Comparison of ENCODE assay signal across 18 mouse cellular contexts in genomic region chr1:60345712-60346111, GRCm38 (mm10). TPM values are rescaled to one million over a fixed set of nuclear protein-coding genes. Genes with fewer than 3 reads are reported as not detected.
DNase-seq lines count a peak whose midpoint lies in the region; ATAC-seq and TF ChIP-seq lines count a peak whose summit lies in the region.
"Had no signal": no experiment of that assay in that cellular context is flagged by ENCODE, and none has a peak within 500 bp of the region (broad histone marks: within the 10 kb centered on the region; RNA-seq: fewer than 3 reads in every experiment).

No protein-coding gene starts in this region.

- intact Hi-C loops in heart, postnatal 14 days (cut with DNase I) = loop anchor here (5.0 kb wide), 1 partner anchor 62 kb away; the partner anchor contains the start of gene Abi2

- peaks cover 30% of the 10 kb centered on the region for H3K4me1 ChIP-seq in heart, embryonic 13.5 days
- H3K4me1 ChIP-seq in kidney, embryonic 15.5 days = peaks cover 15% of the 10 kb centered on the region
- H3K4me1 ChIP-seq in lung, embryonic 15.5 days = peaks cover 19% of the 10 kb centered on the region; the same call in 1 of the 2 replicates
- H3K4me1 ChIP-seq in lung, adult 2 months (ENCODE audit: control insufficient read depth, insufficient read depth, low read length) = no peaks in the 10 kb centered on the region; the same call in 1 of the 2 replicates
- H3K4me1 ChIP-seq: neural tube, embryonic 12.5 days had no signal

- H3K4me2 ChIP-seq in heart, embryonic 13.5 days = no peak overlapping the region
- no peak overlapping the region for H3K4me2 ChIP-seq in kidney, embryonic 15.5 days
- H3K4me2 ChIP-seq in lung, embryonic 15.5 days = no peak overlapping the region
- H3K4me2 ChIP-seq: embryonic facial prominence, embryonic 15.5 days; midbrain, embryonic 12.5 days; neural tube, embryonic 12.5 days had no signal

- DNase-seq in heart, postnatal 14 days = no peak
- no peak for DNase-seq in kidney, adult 18-20 months
- DNase-seq in lung, adult 2 months = no peak
- DNase-seq in thymus, postnatal 36 days = no peak
- DNase-seq: adrenal gland, postnatal 36 days; cerebellum, adult 11-12 months; cerebellum, postnatal 14 days; gastrocnemius, postnatal 25 days; right cerebral cortex, postnatal 4 days had no signal

- H3K27ac ChIP-seq in heart, embryonic 13.5 days (replicated peaks) = peak overlapping the region; percentile 92
- 0 out of 2 replicates have a peak overlapping the region, but pooled peaks have one; percentile 52 for H3K27ac ChIP-seq in kidney, embryonic 15.5 days
- peak overlapping the region; percentile 26; the same call in 1 of the 2 replicates for H3K27ac ChIP-seq in lung, embryonic 15.5 days
- H3K27ac ChIP-seq: embryonic facial prominence, embryonic 15.5 days; hindbrain, embryonic 10.5 days; hindbrain, postnatal 0 days; midbrain, embryonic 12.5 days; neural tube, embryonic 12.5 days had no signal

- no peak overlapping the region for H3K4me3 ChIP-seq in heart, embryonic 13.5 days
- no peak overlapping the region for H3K4me3 ChIP-seq in kidney, embryonic 15.5 days (replicated peaks)
- no peak overlapping the region for H3K4me3 ChIP-seq in lung, embryonic 15.5 days
- H3K4me3 ChIP-seq in lung, adult 2 months (replicated peaks; ENCODE audit: extremely low read depth, low read depth, low read length) = no peak overlapping the region
- H3K4me3 ChIP-seq: embryonic facial prominence, embryonic 15.5 days; hindbrain, embryonic 10.5 days; midbrain, embryonic 12.5 days; neural tube, embryonic 12.5 days had no signal

- no peak for ATAC-seq in heart, embryonic 13.5 days (ENCODE audit: extremely low read depth, insufficient number of reproducible peaks, low FRiP score, low TSS enrichment)
- no peak for ATAC-seq in kidney, embryonic 15.5 days (replicated peaks; ENCODE audit: low FRiP score)
- no peak for ATAC-seq in lung, embryonic 15.5 days (ENCODE audit: borderline replicate concordance, extremely low read depth, low FRiP score, low TSS enrichment)
- ATAC-seq: forebrain, embryonic 16.5 days; hindbrain, postnatal 0 days had no signal

- H3K27me3 ChIP-seq in heart, embryonic 13.5 days (replicated peaks) = no peaks in the 10 kb centered on the region
- no peaks in the 10 kb centered on the region for H3K27me3 ChIP-seq in kidney, embryonic 15.5 days
- no peaks in the 10 kb centered on the region for H3K27me3 ChIP-seq in lung, embryonic 15.5 days
- H3K27me3 ChIP-seq: embryonic facial prominence, embryonic 15.5 days; midbrain, embryonic 12.5 days; neural tube, embryonic 12.5 days had no signal

- TF ChIP-seq POLR2A in lung, adult 2 months (IDR thresholded peaks at IDR 0.05; ENCODE audit: borderline replicate concordance, extremely low read depth, low read depth, low read length) = no peak

- peaks cover 23% of the 10 kb centered on the region for H3K9me3 ChIP-seq in heart, embryonic 13.5 days
- peaks cover 10% of the 10 kb centered on the region for H3K9me3 ChIP-seq in kidney, embryonic 15.5 days (replicated peaks)
- H3K9me3 ChIP-seq in lung, embryonic 15.5 days = peaks cover 8% of the 10 kb centered on the region; the same call in 1 of the 2 replicates

- H3K36me3 ChIP-seq in heart, embryonic 13.5 days = peaks cover 14% of the 10 kb centered on the region
- peaks cover 10% of the 10 kb centered on the region for H3K36me3 ChIP-seq in kidney, embryonic 15.5 days
- H3K36me3 ChIP-seq in lung, embryonic 15.5 days = no peaks in the 10 kb centered on the region
- H3K36me3 ChIP-seq: embryonic facial prominence, embryonic 15.5 days; neural tube, embryonic 12.5 days had no signal

- peak overlapping the region; percentile 44; the same call in 1 of the 2 replicates for H3K9ac ChIP-seq in heart, embryonic 13.5 days
- H3K9ac ChIP-seq in kidney, embryonic 15.5 days = no peak overlapping the region
- no peak overlapping the region for H3K9ac ChIP-seq in lung, embryonic 15.5 days
- H3K9ac ChIP-seq: embryonic facial prominence, embryonic 15.5 days; midbrain, embryonic 12.5 days; neural tube, embryonic 12.5 days had no signal

- TF ChIP-seq CTCF in lung, adult 2 months (IDR thresholded peaks at IDR 0.05; ENCODE audit: insufficient read depth, low read length) = no peak

- 26% methylated on average over 2 of the region's 2 CpGs for WGBS in heart, embryonic 13.5 days
- WGBS in kidney, embryonic 15.5 days = 50% methylated on average over 2 of the region's 2 CpGs
- WGBS in lung, embryonic 15.5 days = 33% methylated on average over 2 of the region's 2 CpGs
- WGBS in lung, adult 2 months = 45% methylated on average over 2 of the region's 2 CpGs

RNA-seq across cellular contexts. Expression of gene Cyp20a1, which starts 2.6 kb away (rescaled TPM):
- polyA plus RNA-seq in heart, embryonic 13.5 days (2015; fragmentation: Nextera tagmentation; extraction: Ambion mirVana) = 26.0 and 28.8 TPM in 2 replicates
- total RNA-seq in heart, postnatal 14 days (2021) = 10 to 100 TPM; 10.6 to 14.1 TPM
- 34.1 and 36.3 TPM in 2 replicates for polyA plus RNA-seq in kidney, embryonic 15.5 days (2015; fragmentation: Nextera tagmentation; extraction: Ambion mirVana)
- polyA plus RNA-seq in lung, embryonic 15.5 days (2015; fragmentation: Nextera tagmentation; extraction: Ambion mirVana) = 30.7 and 33.9 TPM in 2 replicates
- 6.1 and 9.1 TPM in 2 replicates for polyA plus RNA-seq in lung, adult 2 months (2012; rRNA removed)

Comparison
In these comparisons a context has a peak if more than half of its experiments do, and no peak if none do; other contexts are left out.
1. H3K27ac ChIP-seq: peak in every context shown above with its lines; median percentile 92 in heart, embryonic 13.5 days; 52 in kidney, embryonic 15.5 days; 26 in lung, embryonic 15.5 days.